Mouse (Mus musculus) brain, embryonic 14.5 days (tissue): ENCODE measurements around the gene Ndrg3.
"Not testable (repeated sequence)": the region's sequence is repeated elsewhere in the genome, so short reads cannot be mapped to it uniquely, and the experiment has no call there.

Experiments used
- CTCF ChIP-seq: fragments of 200-500 bp; IDR thresholded peaks from 2 replicates; pipeline ENCODE4 v1.5.1; 2012; ENCODE audit warnings: inconsistent platforms, mild to moderate bottlenecking, moderate library complexity, borderline replicate concordance; ENCODE audit not compliant: insufficient read depth, insufficient read length; ENCODE audit errors: extremely low read depth
- POLR2A ChIP-seq: fragments of 200-500 bp; IDR thresholded peaks from 2 replicates; pipeline ENCODE4 v1.6.1; 2012; ENCODE audit warnings: mild to moderate bottlenecking, inconsistent platforms, borderline replicate concordance; ENCODE audit not compliant: poor library complexity, insufficient read depth, insufficient read length, severe bottlenecking; ENCODE audit errors: extremely low read depth

DNA sequence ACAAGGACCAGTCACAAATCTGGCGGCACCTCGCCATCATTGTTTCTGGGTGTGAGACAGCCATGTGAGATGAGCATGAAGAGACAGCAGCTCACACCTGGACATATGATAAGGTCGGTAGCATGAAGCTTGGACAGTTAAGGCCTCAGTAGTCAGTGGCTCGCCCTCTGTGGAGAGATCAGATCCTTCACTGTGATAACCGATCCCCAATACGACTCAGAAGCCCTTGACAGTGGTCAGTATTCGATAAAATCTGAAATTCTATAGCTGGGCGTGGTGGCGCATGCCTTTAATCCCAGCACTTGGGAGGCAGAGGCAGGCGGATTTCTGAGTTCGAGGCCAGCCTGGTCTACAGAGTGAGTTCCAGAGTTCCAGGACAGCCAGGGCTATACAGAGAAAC lies 72.7 kb downstream of the Ndrg3 start:
- not testable (repeated sequence) for TF ChIP-seq CTCF, POLR2A
